Mouse (Mus musculus): ENCODE data around the gene St6galnac6. TPM values are rescaled to one million over a fixed set of nuclear protein-coding genes. Genes with fewer than 3 reads are reported as not detected.

The St6galnac6 gene
- polyA plus RNA-seq, 1 experiment from 2014 or later = 7.5 TPM

DNA sequence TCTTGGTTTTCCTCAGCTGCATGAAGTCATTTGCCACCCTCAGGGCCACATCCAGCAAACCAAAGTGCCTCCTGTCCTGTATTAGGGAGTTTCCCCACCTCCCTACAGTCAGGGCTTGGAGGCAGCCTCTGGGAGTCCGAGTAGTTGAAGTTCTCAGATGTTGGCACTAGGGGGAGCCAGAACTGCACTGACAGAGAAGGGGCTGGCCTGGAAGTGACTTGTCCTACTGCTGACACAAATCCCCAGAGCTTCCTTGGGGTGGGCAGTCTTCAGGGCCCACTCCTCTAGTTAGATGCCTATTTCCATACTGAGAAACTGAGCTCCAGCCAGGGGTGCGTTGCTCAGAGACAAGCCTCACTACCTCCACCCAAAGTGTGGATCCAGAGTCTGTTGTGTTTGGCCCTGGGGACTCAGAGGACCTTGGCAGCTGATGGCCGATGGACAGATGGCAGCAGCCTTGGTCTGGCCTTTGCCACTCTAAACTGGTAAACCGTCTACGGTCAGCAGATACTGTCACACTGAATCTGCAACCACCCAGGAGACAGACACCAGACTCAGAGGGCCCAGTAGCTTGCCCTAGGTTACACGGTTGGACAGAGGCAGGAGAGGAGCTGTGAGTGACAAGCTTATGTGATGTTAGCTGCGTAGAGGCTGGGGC is 32.4 kb downstream of the St6galnac6 start:
- no peak overlapping the region for H3K27ac ChIP-seq (replicated peaks; ENCODE audit: low read depth, low read length)
- no peak overlapping the region for H3K9ac ChIP-seq (ENCODE audit: low read length)
- no peak overlapping the region for H3K4me2 ChIP-seq (ENCODE audit: low read depth, severe bottlenecking)
- H3K4me1 ChIP-seq (ENCODE audit: control insufficient read depth, insufficient read depth, low read length) = peaks cover 15% of the 10 kb centered on the region
- peak; percentile 90 for DNase-seq (ENCODE audit: low spot score)
- ATAC-seq (ENCODE audit: insufficient number of reproducible peaks, low FRiP score, low TSS enrichment, low read depth) = no peak
- WGBS = 54% methylated on average over 7 of the region's 7 CpGs
- H3K36me3 ChIP-seq (ENCODE audit: control insufficient read depth, insufficient read depth, low read length) = no peaks in the 10 kb centered on the region
- H3K4me3 ChIP-seq (ENCODE audit: low read depth, low read length) = no peak overlapping the region
- H3K27me3 ChIP-seq (ENCODE audit: control insufficient read depth, insufficient read depth, low read length) = no peaks in the 10 kb centered on the region
- no peaks in the 10 kb centered on the region for H3K9me3 ChIP-seq (ENCODE audit: control insufficient read depth, low read length)

DNA sequence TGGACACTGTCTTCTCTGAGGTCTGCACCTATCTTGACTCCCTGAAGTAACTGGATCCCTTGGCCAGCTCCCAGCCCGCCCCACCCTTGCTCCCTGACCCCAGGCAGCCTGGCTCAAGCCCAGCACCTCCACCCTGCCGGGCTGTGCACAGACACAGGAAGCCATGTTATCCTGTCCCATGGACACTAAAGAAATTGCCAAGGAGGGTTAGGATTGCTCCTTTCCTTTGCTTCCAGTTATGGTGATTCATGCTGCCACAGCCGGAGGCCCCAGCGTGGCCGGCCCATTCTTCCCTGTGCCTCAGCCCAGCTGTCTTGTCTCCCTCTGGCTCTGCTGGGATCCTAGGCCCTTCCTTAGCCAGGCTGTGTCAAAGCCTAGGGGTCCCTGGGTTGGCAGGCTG is 34.2 kb downstream of the St6galnac6 start:
- no peaks in the 10 kb centered on the region for H3K9me3 ChIP-seq (ENCODE audit: control insufficient read depth, low read length)
- DNase-seq (ENCODE audit: low spot score) (no peak), ATAC-seq (ENCODE audit: insufficient number of reproducible peaks, low FRiP score, low TSS enrichment, low read depth) (no peak)
- peaks cover 15% of the 10 kb centered on the region for H3K4me1 ChIP-seq (ENCODE audit: control insufficient read depth, insufficient read depth, low read length)
- 67% methylated on average over 5 of the region's 5 CpGs for WGBS
- no peak overlapping the region for H3K4me2 ChIP-seq (ENCODE audit: low read depth, severe bottlenecking)
- H3K9ac ChIP-seq (ENCODE audit: low read length) = no peak overlapping the region
- no peaks in the 10 kb centered on the region for H3K27me3 ChIP-seq (ENCODE audit: control insufficient read depth, insufficient read depth, low read length)
- H3K27ac ChIP-seq (replicated peaks; ENCODE audit: low read depth, low read length) = no peak overlapping the region
- no peak overlapping the region for H3K4me3 ChIP-seq (ENCODE audit: low read depth, low read length)
- H3K36me3 ChIP-seq (ENCODE audit: control insufficient read depth, insufficient read depth, low read length) = no peaks in the 10 kb centered on the region

DNA sequence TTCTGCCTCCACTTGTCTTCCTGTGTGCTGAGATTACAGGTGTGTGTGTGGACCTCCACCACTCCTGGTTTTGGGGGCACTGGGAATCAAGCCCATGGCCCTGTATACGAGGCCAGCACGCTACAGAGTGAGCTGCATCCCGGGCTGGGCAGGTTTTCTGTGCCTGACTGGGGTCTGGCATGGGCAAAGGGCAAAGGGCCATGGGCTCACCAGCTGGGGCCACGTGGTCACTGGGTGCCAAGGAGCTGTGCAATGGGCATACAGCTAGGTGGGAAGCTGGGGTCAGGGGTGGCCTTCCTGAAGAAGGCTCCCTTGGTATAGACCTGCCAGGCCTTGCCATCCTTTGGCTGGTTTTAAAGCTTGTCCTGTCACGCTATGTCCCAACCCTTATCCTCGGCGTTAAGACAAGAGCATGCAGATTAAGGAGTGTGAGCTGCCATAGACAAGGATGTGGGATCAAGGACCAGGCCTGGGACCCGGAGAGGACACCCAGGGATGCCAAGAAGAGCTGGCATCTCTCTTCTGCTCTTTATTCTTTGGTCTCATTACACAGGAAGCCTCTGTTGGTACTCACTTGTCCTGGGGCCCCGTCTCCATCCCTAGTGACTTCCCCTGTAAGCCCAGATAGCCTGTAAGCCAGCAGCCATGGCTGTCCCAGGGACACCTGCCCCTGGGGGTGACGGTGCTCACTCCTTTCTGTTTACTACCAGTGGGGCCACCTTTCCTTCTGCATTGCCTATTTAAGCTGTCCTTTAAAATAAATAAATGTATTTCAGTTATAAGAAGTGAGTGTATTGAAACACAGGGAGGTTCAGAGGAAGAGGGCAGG is 35.0 kb downstream of the St6galnac6 start:
- no peak overlapping the region for H3K4me3 ChIP-seq (ENCODE audit: low read depth, low read length)
- H3K27ac ChIP-seq (replicated peaks; ENCODE audit: low read depth, low read length) = no peak overlapping the region
- ATAC-seq (ENCODE audit: insufficient number of reproducible peaks, low FRiP score, low TSS enrichment, low read depth) = no peak
- H3K4me1 ChIP-seq (ENCODE audit: control insufficient read depth, insufficient read depth, low read length) = peaks cover 7% of the 10 kb centered on the region
- no peaks in the 10 kb centered on the region for H3K27me3 ChIP-seq (ENCODE audit: control insufficient read depth, insufficient read depth, low read length)
- no peak for DNase-seq (ENCODE audit: low spot score)
- H3K9me3 ChIP-seq (ENCODE audit: control insufficient read depth, low read length) = no peaks in the 10 kb centered on the region
- 87% methylated on average over 10 of the region's 10 CpGs for WGBS
- H3K36me3 ChIP-seq (ENCODE audit: control insufficient read depth, insufficient read depth, low read length) = no peaks in the 10 kb centered on the region
- H3K4me2 ChIP-seq (ENCODE audit: low read depth, severe bottlenecking) = no peak overlapping the region
- no peak overlapping the region for H3K9ac ChIP-seq (ENCODE audit: low read length)

DNA sequence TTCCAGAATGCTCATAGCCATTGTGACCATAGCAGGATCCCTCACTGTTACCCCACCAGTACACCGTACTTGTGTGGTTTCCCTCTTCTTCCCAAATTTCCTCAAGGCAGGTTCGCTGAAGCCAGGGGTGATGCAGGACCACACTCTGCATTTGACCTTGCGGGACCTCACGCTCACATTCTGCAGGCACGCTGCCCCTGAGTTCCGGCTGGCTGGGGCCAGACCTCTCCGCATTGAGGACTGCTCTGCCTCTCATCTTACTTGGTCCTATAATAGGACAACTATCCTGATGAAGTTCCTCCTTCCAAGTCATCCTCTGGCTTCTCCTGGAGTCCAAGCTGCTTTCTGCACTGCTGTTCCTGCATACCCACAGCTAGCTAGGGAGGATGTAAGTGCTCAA is 37.1 kb downstream of the St6galnac6 start:
- no peak overlapping the region for H3K9ac ChIP-seq (ENCODE audit: low read length)

DNA sequence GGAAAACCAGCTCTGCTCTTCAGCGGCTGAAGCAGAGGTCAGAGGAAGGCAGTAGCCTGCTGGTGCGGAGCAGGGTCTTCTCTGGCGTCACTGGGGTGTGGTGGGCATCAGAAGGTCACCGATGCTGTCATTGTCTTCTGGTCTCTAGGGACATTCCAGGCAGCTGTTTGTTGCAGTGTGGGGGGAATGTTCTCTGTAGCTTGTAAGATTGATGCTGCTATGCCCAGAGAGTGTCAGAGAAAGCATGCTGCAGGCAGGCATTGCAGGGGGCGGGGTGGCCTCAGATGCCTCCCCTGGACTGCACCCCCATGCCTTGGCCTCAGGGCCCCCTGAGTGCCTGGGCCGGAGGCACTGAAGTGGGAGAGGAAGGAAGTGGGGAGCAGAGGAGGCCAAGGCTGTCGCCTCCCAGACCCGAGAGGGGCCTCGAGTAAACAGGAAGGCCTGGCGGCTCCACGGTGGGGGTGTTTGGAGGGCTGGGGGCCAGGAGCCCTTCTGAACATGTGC is 38.3 kb downstream of the St6galnac6 start:
- 23% methylated on average over 11 of the region's 11 CpGs for WGBS
- peaks cover 6% of the 10 kb centered on the region for H3K4me1 ChIP-seq (ENCODE audit: control insufficient read depth, insufficient read depth, low read length)
- no peak for ATAC-seq (ENCODE audit: insufficient number of reproducible peaks, low FRiP score, low TSS enrichment, low read depth)
- H3K9me3 ChIP-seq (ENCODE audit: control insufficient read depth, low read length) = no peaks in the 10 kb centered on the region
- no peak overlapping the region for H3K4me3 ChIP-seq (ENCODE audit: low read depth, low read length)
- peak overlapping the region; percentile 63; the same call in 1 of the 2 replicates for H3K27ac ChIP-seq (replicated peaks; ENCODE audit: low read depth, low read length)
- H3K36me3 ChIP-seq (ENCODE audit: control insufficient read depth, insufficient read depth, low read length) = no peaks in the 10 kb centered on the region
- H3K27me3 ChIP-seq (ENCODE audit: control insufficient read depth, insufficient read depth, low read length) = no peaks in the 10 kb centered on the region
- DNase-seq (ENCODE audit: low spot score) = peak; percentile 35
- no peak overlapping the region for H3K4me2 ChIP-seq (ENCODE audit: low read depth, severe bottlenecking)
- peak overlapping the region; percentile 49; the same call in 1 of the 2 replicates for H3K9ac ChIP-seq (ENCODE audit: low read length)

More for the DNA sequence above, 37.1 kb downstream of the St6galnac6 start:
- Histone ChIP-seq H3K27ac (replicated peaks; ENCODE audit: low read depth, low read length) (no peak overlapping the region), H3K27me3 (ENCODE audit: control insufficient read depth, insufficient read depth, low read length) (no peaks in the 10 kb centered on the region), H3K9me3 (ENCODE audit: control insufficient read depth, low read length) (no peaks in the 10 kb centered on the region), H3K36me3 (ENCODE audit: control insufficient read depth, insufficient read depth, low read length) (no peaks in the 10 kb centered on the region), H3K4me2 (ENCODE audit: low read depth, severe bottlenecking) (no peak overlapping the region), H3K4me3 (ENCODE audit: low read depth, low read length) (no peak overlapping the region), H3K4me1 (ENCODE audit: control insufficient read depth, insufficient read depth, low read length) (peaks cover 6% of the 10 kb centered on the region)
- WGBS = 76% methylated on average over 7 of the region's 7 CpGs
- no peak for DNase-seq (ENCODE audit: low spot score)
- no peak for ATAC-seq (ENCODE audit: insufficient number of reproducible peaks, low FRiP score, low TSS enrichment, low read depth)

DNA sequence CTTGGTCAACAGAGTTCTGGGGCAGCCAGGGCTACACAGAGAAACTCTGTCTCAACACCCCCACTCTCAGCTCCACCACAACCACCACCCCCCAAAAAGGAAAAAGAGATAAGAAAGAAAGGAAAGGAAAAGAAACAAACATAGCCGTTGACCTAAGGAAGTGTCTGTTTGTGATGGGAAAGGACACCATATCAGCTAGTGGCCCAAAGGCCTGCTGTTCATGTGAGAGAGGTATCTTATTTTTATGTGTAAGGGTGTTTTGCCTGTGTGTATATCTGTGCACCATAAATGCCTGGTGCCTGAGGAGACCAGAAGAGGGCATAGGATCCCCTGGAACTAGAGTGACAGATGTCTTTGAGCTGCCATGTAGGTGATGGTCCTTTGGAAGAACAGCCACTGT is 40.1 kb downstream of the St6galnac6 start:
- no peak for ATAC-seq (ENCODE audit: insufficient number of reproducible peaks, low FRiP score, low TSS enrichment, low read depth)
- H3K9ac ChIP-seq (ENCODE audit: low read length) = no peak overlapping the region
- no peak overlapping the region for H3K4me3 ChIP-seq (ENCODE audit: low read depth, low read length)
- no peak overlapping the region for H3K27ac ChIP-seq (replicated peaks; ENCODE audit: low read depth, low read length)
- no peaks in the 10 kb centered on the region for H3K9me3 ChIP-seq (ENCODE audit: control insufficient read depth, low read length)
- H3K4me2 ChIP-seq (ENCODE audit: low read depth, severe bottlenecking) = no peak overlapping the region
- H3K27me3 ChIP-seq (ENCODE audit: control insufficient read depth, insufficient read depth, low read length) = no peaks in the 10 kb centered on the region
- H3K36me3 ChIP-seq (ENCODE audit: control insufficient read depth, insufficient read depth, low read length) = no peaks in the 10 kb centered on the region
- 88% methylated on average over 1 of the region's 1 CpGs for WGBS
- no peak for DNase-seq (ENCODE audit: low spot score)
- H3K4me1 ChIP-seq (ENCODE audit: control insufficient read depth, insufficient read depth, low read length) = peaks cover 6% of the 10 kb centered on the region

DNA sequence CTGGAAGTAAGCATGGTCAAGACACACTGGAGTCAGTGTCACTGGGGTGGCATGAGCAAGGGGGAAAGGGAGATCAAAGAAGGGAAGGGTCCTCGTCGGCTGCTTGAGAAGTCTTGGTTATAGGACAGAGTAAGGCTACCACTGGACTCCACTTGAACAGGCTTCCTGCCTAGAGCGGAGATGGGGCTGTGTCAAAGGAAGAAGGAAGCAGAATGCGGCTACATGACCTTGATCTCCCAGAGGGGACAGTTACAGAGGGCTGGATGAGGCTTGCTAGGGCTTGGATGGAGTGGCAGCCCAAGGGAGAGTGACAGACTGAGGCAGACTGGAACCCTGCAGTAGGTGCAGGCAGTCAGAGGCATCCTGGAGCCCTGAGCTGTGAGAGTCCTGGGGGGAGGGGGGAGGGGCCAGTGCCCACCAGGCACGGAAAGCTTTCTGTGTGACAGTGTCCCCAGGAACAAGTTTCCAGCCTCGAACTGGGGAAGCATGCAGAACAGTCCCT is 41.1 kb downstream of the St6galnac6 start:
- Histone ChIP-seq H3K27ac (replicated peaks; ENCODE audit: low read depth, low read length) (no peak overlapping the region), H3K36me3 (ENCODE audit: control insufficient read depth, insufficient read depth, low read length) (no peaks in the 10 kb centered on the region), H3K4me3 (ENCODE audit: low read depth, low read length) (no peak overlapping the region), H3K27me3 (ENCODE audit: control insufficient read depth, insufficient read depth, low read length) (no peaks in the 10 kb centered on the region), H3K4me1 (ENCODE audit: control insufficient read depth, insufficient read depth, low read length) (peaks cover 6% of the 10 kb centered on the region), H3K9ac (ENCODE audit: low read length) (no peak overlapping the region), H3K4me2 (ENCODE audit: low read depth, severe bottlenecking) (no peak overlapping the region), H3K9me3 (ENCODE audit: control insufficient read depth, low read length) (no peaks in the 10 kb centered on the region)
- ATAC-seq (ENCODE audit: insufficient number of reproducible peaks, low FRiP score, low TSS enrichment, low read depth) (no peak), DNase-seq (ENCODE audit: low spot score) (no peak)
- 60% methylated on average over 6 of the region's 6 CpGs for WGBS

DNA sequence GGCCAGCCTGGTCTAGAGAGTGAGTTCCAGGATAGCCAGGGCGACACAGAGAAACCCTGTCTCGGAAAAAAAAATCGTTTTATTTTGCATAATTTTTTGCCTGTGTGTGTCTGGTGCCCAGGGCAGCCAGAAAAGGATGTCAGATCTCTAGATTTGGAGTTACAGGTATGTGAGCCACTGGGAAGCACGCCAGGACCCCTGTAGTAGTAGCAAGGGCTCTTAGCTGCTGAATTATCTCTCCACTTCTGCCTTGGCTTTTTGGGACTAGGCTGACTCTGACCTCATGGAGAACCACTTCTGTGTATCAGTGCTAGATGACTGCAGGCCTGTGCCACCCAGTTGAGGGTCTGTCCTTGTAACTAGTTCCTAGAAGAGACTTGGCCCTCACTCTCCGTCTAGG is 42.3 kb downstream of the St6galnac6 start:
- H3K4me2 ChIP-seq (ENCODE audit: low read depth, severe bottlenecking) = no peak overlapping the region
- H3K36me3 ChIP-seq (ENCODE audit: control insufficient read depth, insufficient read depth, low read length) = no peaks in the 10 kb centered on the region
- peaks cover 9% of the 10 kb centered on the region for H3K4me1 ChIP-seq (ENCODE audit: control insufficient read depth, insufficient read depth, low read length)
- no peak overlapping the region for H3K4me3 ChIP-seq (ENCODE audit: low read depth, low read length)
- no peak overlapping the region for H3K9ac ChIP-seq (ENCODE audit: low read length)
- 84% methylated on average over 5 of the region's 5 CpGs for WGBS
- no peak overlapping the region for H3K27ac ChIP-seq (replicated peaks; ENCODE audit: low read depth, low read length)
- H3K9me3 ChIP-seq (ENCODE audit: control insufficient read depth, low read length) = no peaks in the 10 kb centered on the region
- DNase-seq (ENCODE audit: low spot score) (no peak), ATAC-seq (ENCODE audit: insufficient number of reproducible peaks, low FRiP score, low TSS enrichment, low read depth) (no peak)
- no peaks in the 10 kb centered on the region for H3K27me3 ChIP-seq (ENCODE audit: control insufficient read depth, insufficient read depth, low read length)
